Mouse (Mus musculus) yolk sac, embryonic 10.5 days (tissue): ENCODE results near the gene Srp68.

ENCODE experiments used
- DNase-seq: peaks from one replicate; pipeline ENCODE4 v3.0.0-alpha.2; 2017; ENCODE audit warnings: low spot score

Gene Srp68

GRCm38 (mm10) chr11:116274045-116274666, at the start of gene Srp68:
Srp68 (minus strand) TSS chr11:116274217.
- DNase-seq = peak; percentile 94

- peak; percentile 71 for DNase-seq
Measured at GRCm38 (mm10) chr11:116318719-116319659, 45.0 kb upstream of the Srp68 start.

GRCm38 (mm10) chr11:116312359-116312758, 38.3 kb upstream of the Srp68 start:
- DNase-seq = no peak

GRCm38 (mm10) chr11:116311169-116311568, 37.2 kb upstream of the Srp68 start:
- no peak for DNase-seq

GRCm38 (mm10) chr11:116309601-116310000, 35.6 kb upstream of the Srp68 start:
- no peak for DNase-seq

- peak; percentile 74 for DNase-seq
Measured at GRCm38 (mm10) chr11:116307762-116308531, 33.9 kb upstream of the Srp68 start.

- peak; percentile 15 for DNase-seq
Measured at GRCm38 (mm10) chr11:116307019-116307725, 33.2 kb upstream of the Srp68 start, which contains the start of gene Exoc7. Exoc7 (minus strand) TSS chr11:116307233.

- peak; percentile 98 for DNase-seq
Measured at GRCm38 (mm10) chr11:116306126-116306982, 32.3 kb upstream of the Srp68 start.

- DNase-seq = no peak
Measured at GRCm38 (mm10) chr11:116305423-116305822, 31.4 kb upstream of the Srp68 start.

GRCm38 (mm10) chr11:116298621-116299020, 24.6 kb upstream of the Srp68 start:
- DNase-seq = no peak

- DNase-seq = no peak
Measured at GRCm38 (mm10) chr11:116298221-116298620, 24.2 kb upstream of the Srp68 start.

GRCm38 (mm10) chr11:116297017-116297416, 23.0 kb upstream of the Srp68 start:
- DNase-seq = no peak

- no peak for DNase-seq
Measured at GRCm38 (mm10) chr11:116296191-116296734, 22.2 kb upstream of the Srp68 start.

- DNase-seq = peak; percentile 62
Measured at GRCm38 (mm10) chr11:116294319-116294718, 20.3 kb upstream of the Srp68 start.

- no peak for DNase-seq
Measured at GRCm38 (mm10) chr11:116293538-116294137, 19.6 kb upstream of the Srp68 start.

GRCm38 (mm10) chr11:116292401-116292800, 18.4 kb upstream of the Srp68 start:
- DNase-seq = no peak

- DNase-seq = no peak
Measured at GRCm38 (mm10) chr11:116290556-116290955, 16.5 kb upstream of the Srp68 start.

- DNase-seq = no peak
Measured at GRCm38 (mm10) chr11:116287351-116287750, 13.3 kb upstream of the Srp68 start.

- DNase-seq = no peak
Measured at GRCm38 (mm10) chr11:116285770-116286191, 11.8 kb upstream of the Srp68 start.

GRCm38 (mm10) chr11:116283982-116284381, 10.0 kb upstream of the Srp68 start:
- no peak for DNase-seq
